Mouse (Mus musculus) G1E (cell line): Measurements from ENCODE around the gene Gatm. TPM values are rescaled to one million over a fixed set of nuclear protein-coding genes. Genes with fewer than 3 reads are reported as not detected.

ENCODE experiments used
- ATAC-seq: 2 replicates; pipeline ENCODE4 v1.8.0; 2016; ENCODE audit warnings: mild to moderate bottlenecking; ENCODE audit not compliant: insufficient number of reproducible peaks, poor library complexity, low FRiP score, severe bottlenecking; ENCODE audit errors: extremely low read depth
- DNase-seq: peaks from one replicate; pipeline ENCODE4 v3.0.0; 2012; ENCODE audit warnings: low spot score
- H3K27me3 ChIP-seq: 2 replicates; pipeline ENCODE4 v1.6.1; 2012; ENCODE audit warnings: mild to moderate bottlenecking, low read length, inconsistent platforms; ENCODE audit not compliant: insufficient read depth
- H3K36me3 ChIP-seq: replicated peaks from 2 replicates; pipeline ENCODE3; 2012; ENCODE audit warnings: mild to moderate bottlenecking, inconsistent platforms
- H3K4me1 ChIP-seq: 2 replicates; pipeline ENCODE4 v1.6.1; 2012; ENCODE audit warnings: low read depth, low read length, inconsistent platforms, mixed read lengths; ENCODE audit not compliant: insufficient read depth
- H3K4me3 ChIP-seq: 2 replicates; pipeline ENCODE4 v1.5.1; 2012; ENCODE audit warnings: low read depth, mild to moderate bottlenecking, inconsistent platforms, low read length, moderate library complexity, mixed read lengths
- H3K9me3 ChIP-seq: replicated peaks from 2 replicates; pipeline ENCODE4 v1.6.1; 2012; ENCODE audit warnings: inconsistent platforms
- CTCF ChIP-seq: IDR thresholded peaks from 2 replicates; pipeline ENCODE4 v1.5.1; 2012; ENCODE audit warnings: low read depth, low read length, inconsistent platforms, mixed read lengths
- GATA1 ChIP-seq: IDR thresholded peaks from 2 replicates; pipeline ENCODE4 v1.6.1; 2012; ENCODE audit warnings: borderline replicate concordance, low read length, inconsistent platforms, mixed read lengths
- GATA2 ChIP-seq: IDR thresholded peaks from 2 replicates; pipeline ENCODE4 v1.6.1; 2012; ENCODE audit warnings: low read depth, low read length, inconsistent platforms, borderline replicate concordance
- POLR2AphosphoS5 ChIP-seq: IDR thresholded peaks from 2 replicates; pipeline ENCODE4 v1.6.1; 2012; ENCODE audit warnings: low read depth, low read length, inconsistent platforms; ENCODE audit not compliant: insufficient replicate concordance
- TAL1 ChIP-seq: conservative IDR thresholded peaks from 2 replicates; pipeline ENCODE4 v1.6.1; 2012; ENCODE audit warnings: low read depth, low read length, inconsistent platforms, mixed read lengths
- polyA plus RNA-seq: library from polyadenylated mRNA; stranded (reverse); fragments of >175 nt; gene quantifications from 2 replicates; pipeline ENCODE4 v1.2.3, GENCODE M21; 2012
- total RNA-seq, 2 experiments: library from RNA; stranded (forward) in 1 of 2; stranded (reverse) in 1 of 2; fragments of 200-1000 nt in 1 of 2; fragments of >200 nt in 1 of 2; fragmentation: Nextera tagmentation in 1 of 2; gene quantifications; 2 replicates each; pipeline ENCODE4 v1.2.3; 2014 to 2017

Gene Gatm
- total and polyA plus RNA-seq, 3 experiments: not detected

DNA sequence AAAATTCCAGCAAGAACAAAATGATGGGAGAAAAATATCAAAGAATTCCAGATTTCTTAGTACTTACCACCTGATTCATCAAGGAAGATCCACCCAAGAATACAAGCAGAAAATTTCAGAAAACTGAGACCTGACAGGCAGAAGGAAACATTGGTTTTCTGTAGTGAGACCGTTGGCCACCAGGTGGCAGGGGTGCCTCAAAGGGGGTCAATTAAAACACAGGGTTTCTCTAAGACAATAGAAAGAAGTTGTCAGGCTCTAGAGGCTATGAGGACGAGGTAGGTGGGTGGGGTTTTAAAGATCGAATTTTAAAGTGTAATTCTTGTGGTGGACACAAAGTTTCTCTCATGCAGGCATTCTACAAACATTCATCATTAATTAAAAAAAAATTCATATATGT lies 41.7 kb downstream of the Gatm start:
- DNase-seq (no peak), ATAC-seq (no peak; the same call in 1 of the 2 replicates)
- TF ChIP-seq GATA2 (no peak), TAL1 (no peak), CTCF (no peak), GATA1 (no peak), POLR2AphosphoS5 (no peak)
- Histone ChIP-seq H3K4me1 (no peaks in the 10 kb centered on the region), H3K9me3 (no peaks in the 10 kb centered on the region), H3K4me3 (no peak overlapping the region), H3K27me3 (0 out of 2 replicates have a peak, but pooled peaks cover 3% of the 10 kb centered on the region), H3K36me3 (no peaks in the 10 kb centered on the region)

DNA sequence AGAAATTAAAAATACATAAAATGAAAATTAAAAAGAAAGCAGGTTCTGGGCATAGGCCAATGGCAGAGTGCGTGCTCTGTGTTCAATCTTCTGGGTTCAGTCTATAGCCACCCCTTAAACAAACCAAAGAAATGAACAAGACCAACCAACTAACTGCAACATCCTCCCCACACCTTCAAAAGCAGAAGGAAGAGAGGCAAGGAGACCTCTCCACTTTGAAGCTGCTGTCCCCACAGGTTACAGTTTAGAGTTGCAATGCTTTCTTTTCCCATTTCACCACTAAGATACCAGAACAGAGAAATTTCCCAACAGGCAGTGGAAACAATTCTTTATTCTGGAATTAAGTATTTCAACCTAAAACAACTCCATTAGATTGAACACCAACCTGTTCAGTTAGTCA lies 48.9 kb downstream of the Gatm start:
- DNase-seq (no peak), ATAC-seq (no peak)

GRCm38 (mm10) chr2:122561221-122561620 lies 49.9 kb downstream of the Gatm start:
- TF ChIP-seq GATA1 (no peak), TAL1 (no peak), CTCF (no peak), GATA2 (no peak), POLR2AphosphoS5 (no peak)
- no peak for DNase-seq
- Histone ChIP-seq H3K36me3 (no peaks in the 10 kb centered on the region), H3K4me3 (no peak overlapping the region), H3K27me3 (no peaks in the 10 kb centered on the region), H3K4me1 (no peaks in the 10 kb centered on the region), H3K9me3 (no peaks in the 10 kb centered on the region)
- ATAC-seq: no peak

More for the DNA sequence above, 48.9 kb downstream of the Gatm start:
- no peaks in the 10 kb centered on the region for H3K4me1 ChIP-seq
- H3K9me3 ChIP-seq: no peaks in the 10 kb centered on the region
- H3K27me3 ChIP-seq: no peaks in the 10 kb centered on the region
- TF ChIP-seq GATA2: no peak
- no peak for TF ChIP-seq TAL1
- no peak for TF ChIP-seq POLR2AphosphoS5
- TF ChIP-seq CTCF: no peak
- TF ChIP-seq GATA1: no peak
- no peaks in the 10 kb centered on the region for H3K36me3 ChIP-seq
- no peak overlapping the region for H3K4me3 ChIP-seq

DNA sequence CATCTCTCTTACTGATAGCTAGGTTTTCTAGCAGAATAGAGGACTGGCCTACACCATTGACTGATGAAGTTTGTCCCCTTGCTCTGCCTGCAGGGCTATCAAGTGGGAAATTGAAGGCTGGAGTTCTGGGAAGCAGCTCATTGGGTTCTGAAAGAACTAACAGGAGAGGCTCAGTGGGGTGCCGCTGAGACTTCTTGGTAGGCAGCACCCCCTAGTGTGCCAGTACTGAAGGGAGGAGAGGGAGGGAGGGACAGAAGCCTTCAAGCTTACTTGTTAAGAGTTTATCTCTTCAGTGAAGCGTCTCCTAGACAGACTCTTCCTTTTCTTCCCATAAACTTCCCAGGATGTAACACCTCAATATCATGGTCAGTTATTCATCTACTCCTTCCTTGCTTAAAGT lies 52.8 kb downstream of the Gatm start:
- ATAC-seq (no peak), DNase-seq (no peak)
- H3K27me3 ChIP-seq: no peaks in the 10 kb centered on the region
- H3K9me3 ChIP-seq: no peaks in the 10 kb centered on the region
- no peaks in the 10 kb centered on the region for H3K36me3 ChIP-seq
- H3K4me3 ChIP-seq: no peak overlapping the region
- no peaks in the 10 kb centered on the region for H3K4me1 ChIP-seq
- no peak for TF ChIP-seq POLR2AphosphoS5
- TF ChIP-seq CTCF: no peak
- no peak for TF ChIP-seq TAL1
- no peak for TF ChIP-seq GATA2
- TF ChIP-seq GATA1: no peak

Other genes starting within 250 kb of the Gatm start
- gene Shf, start 242.1 kb downstream of the Gatm start, total RNA-seq (2014; fragmentation: Nextera tagmentation): not detected in 2 replicates
- gene Shf, start 242.1 kb downstream of the Gatm start, total RNA-seq (2017): 0.22 and 0.35 TPM in 2 replicates
- gene Shf, start 242.1 kb downstream of the Gatm start, polyA plus RNA-seq: 0.27 and 0.54 TPM in 2 replicates
- gene Slc28a2, start 184.8 kb downstream of the Gatm start, total RNA-seq (2014; fragmentation: Nextera tagmentation): 0.19 TPM in 1 of 2 replicates, not detected in the other
- gene Slc28a2, start 184.8 kb downstream of the Gatm start, total RNA-seq (2017): 0.05 and 0.06 TPM in 2 replicates
- 0.01 TPM in 1 of 2 replicates, not detected in the other for gene Slc28a2, start 184.8 kb downstream of the Gatm start, polyA plus RNA-seq
- gene Gm14085, start 126.4 kb downstream of the Gatm start, total RNA-seq (2014; fragmentation: Nextera tagmentation): not detected in 2 replicates
- gene Gm14085, start 126.4 kb downstream of the Gatm start, total RNA-seq (2017): 0.06 and 0.22 TPM in 2 replicates
- gene Gm14085, start 126.4 kb downstream of the Gatm start, polyA plus RNA-seq: 0.02 TPM in 1 of 2 replicates, not detected in the other
- gene AA467197, start 25.7 kb upstream of the Gatm start, total RNA-seq (2014; fragmentation: Nextera tagmentation): not detected in 2 replicates
- gene AA467197, start 25.7 kb upstream of the Gatm start, total RNA-seq (2017): not detected in 2 replicates
- gene AA467197, start 25.7 kb upstream of the Gatm start, polyA plus RNA-seq: not detected in 2 replicates
- not detected in 2 replicates for gene Slc30a4, start 91.4 kb upstream of the Gatm start, total RNA-seq (2014; fragmentation: Nextera tagmentation)
- gene Slc30a4, start 91.4 kb upstream of the Gatm start, total RNA-seq (2017): under 0.01 and 0.11 TPM in 2 replicates
- not detected in 2 replicates for gene Slc30a4, start 91.4 kb upstream of the Gatm start, polyA plus RNA-seq
- 23.9 and 32.5 TPM in 2 replicates for gene Bloc1s6, start 127.2 kb upstream of the Gatm start, total RNA-seq (2014; fragmentation: Nextera tagmentation)
- 21.7 and 26.3 TPM in 2 replicates for gene Bloc1s6, start 127.2 kb upstream of the Gatm start, total RNA-seq (2017)
- 15.3 and 19.5 TPM in 2 replicates for gene Bloc1s6, start 127.2 kb upstream of the Gatm start, polyA plus RNA-seq
- 0.53 and 0.83 TPM in 2 replicates for gene Sqor, start 153.9 kb upstream of the Gatm start, total RNA-seq (2014; fragmentation: Nextera tagmentation)
- gene Sqor, start 153.9 kb upstream of the Gatm start, total RNA-seq (2017): 2.8 and 3.3 TPM in 2 replicates
- 0.17 and 0.36 TPM in 2 replicates for gene Sqor, start 153.9 kb upstream of the Gatm start, polyA plus RNA-seq